Mouse (Mus musculus): ENCODE data around the gene Amn1. TPM values are rescaled to one million over a fixed set of nuclear protein-coding genes. Genes with fewer than 3 reads are reported as not detected.
A peak's percentile ranks its signal among the peaks of the same experiment; 100 is the strongest.
"Not testable (repeated sequence)": the region's sequence is repeated elsewhere in the genome, so short reads cannot be mapped to it uniquely, and the experiment has no call there.

Amn1 gene
- total and polyA plus RNA-seq, 2 experiments from 2014 or later, result 37.5 to 90.6 TPM

DNA sequence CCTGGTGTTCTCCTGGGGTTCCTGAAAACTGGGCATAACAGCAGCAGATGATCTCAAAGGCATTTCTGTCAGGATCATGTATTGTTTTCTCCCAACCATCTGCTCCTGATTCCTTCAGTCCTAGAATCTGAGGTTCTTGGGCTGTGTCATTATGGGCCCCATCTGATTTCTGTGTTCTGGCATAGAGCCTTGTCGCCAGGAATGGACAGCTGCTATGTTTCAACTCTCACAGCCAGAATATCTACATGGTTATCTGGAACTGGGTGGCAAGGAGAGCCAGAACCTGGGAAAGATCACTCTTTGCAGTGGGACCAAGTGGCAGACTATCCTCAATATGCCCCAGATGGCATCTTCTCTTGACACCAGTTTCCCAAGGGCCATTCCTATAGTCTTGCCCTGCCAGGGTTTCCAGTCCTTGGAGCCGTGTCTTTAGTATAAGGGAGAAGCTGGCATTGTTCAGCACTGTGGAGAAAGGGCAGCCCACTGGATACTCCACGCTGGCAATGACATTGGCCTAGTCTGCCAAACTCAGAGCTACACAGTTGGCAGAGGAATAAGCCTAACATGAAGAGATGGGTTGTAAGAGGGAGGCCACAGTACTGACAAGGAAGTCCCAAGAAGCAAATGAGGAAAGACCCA lies 13.5 kb downstream of the Amn1 start:
- H3K9me3 ChIP-seq (ENCODE audit: low read length), result peaks cover 7% of the 10 kb centered on the region; the same call in 1 of the 2 replicates
- DNase-seq (ENCODE audit: low spot score) (peak; percentile 32), ATAC-seq (peak; percentile 61; the same call in 1 of the 2 replicates)
- no peak overlapping the region for H3K4me2 ChIP-seq (ENCODE audit: low read depth, low read length)
- no peak overlapping the region for H3K4me3 ChIP-seq (ENCODE audit: low read length)
- TF ChIP-seq CTCF (IDR thresholded peaks at IDR 0.05; ENCODE audit: low read depth), result no peak
- no peak overlapping the region for H3K27ac ChIP-seq
- 79% methylated on average over 3 of the region's 3 CpGs for WGBS
- H3K36me3 ChIP-seq (ENCODE audit: insufficient read depth, low read length), result peaks cover 14% of the 10 kb centered on the region
- H3K9ac ChIP-seq (replicated peaks; ENCODE audit: low read length), result no peak overlapping the region
- H3K27me3 ChIP-seq (ENCODE audit: insufficient read depth, low read length), result no peaks in the 10 kb centered on the region
- H3K4me1 ChIP-seq (ENCODE audit: insufficient read depth, low read length), result no peaks in the 10 kb centered on the region

DNA sequence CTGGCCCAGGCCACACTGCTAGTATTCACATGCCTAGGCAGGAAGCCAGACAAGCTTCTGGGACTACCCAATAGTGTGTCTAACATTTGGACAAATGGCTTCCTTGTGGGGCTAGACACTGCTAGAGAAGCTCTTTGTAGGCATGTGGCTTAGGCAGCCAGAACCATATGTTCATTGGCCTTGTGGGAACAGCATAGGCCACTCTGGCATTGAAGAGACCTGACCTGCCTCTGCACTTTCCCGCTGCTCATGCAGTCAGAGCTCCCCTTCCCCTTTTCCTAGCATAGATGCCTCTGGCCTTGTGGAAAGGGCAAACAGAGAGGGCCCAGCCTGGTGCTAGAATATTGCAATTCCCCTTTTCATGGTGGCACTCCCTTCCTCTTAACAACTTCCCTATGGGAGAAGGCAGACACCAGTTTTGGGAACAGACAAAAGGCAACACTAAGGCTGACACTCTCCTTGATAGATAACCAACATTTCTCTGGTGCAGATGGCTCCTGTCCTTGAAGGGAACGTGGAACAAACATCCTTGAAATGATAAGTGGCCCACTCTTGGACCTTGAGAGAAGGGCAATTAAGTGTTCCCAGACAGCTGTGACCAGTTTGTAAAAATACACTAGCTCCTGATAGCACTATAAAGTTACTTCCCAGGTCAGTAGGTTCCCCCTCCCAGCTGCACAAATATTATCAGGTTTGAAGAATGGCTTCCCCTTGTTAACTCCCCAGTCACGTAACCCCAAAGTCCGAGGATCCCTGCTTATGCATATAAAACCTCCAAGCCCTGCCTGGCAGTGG lies 14.5 kb downstream of the Amn1 start:
- Histone ChIP-seq H3K27ac (no peak overlapping the region), H3K9me3 (ENCODE audit: low read length) (peaks cover 7% of the 10 kb centered on the region; the same call in 1 of the 2 replicates), H3K9ac (replicated peaks; ENCODE audit: low read length) (no peak overlapping the region), H3K4me2 (ENCODE audit: low read depth, low read length) (no peak overlapping the region), H3K4me3 (ENCODE audit: low read length) (no peak overlapping the region), H3K27me3 (ENCODE audit: insufficient read depth, low read length) (no peaks in the 10 kb centered on the region), H3K4me1 (ENCODE audit: insufficient read depth, low read length) (no peaks in the 10 kb centered on the region), H3K36me3 (ENCODE audit: insufficient read depth, low read length) (peaks cover 8% of the 10 kb centered on the region)
- TF ChIP-seq CTCF (IDR thresholded peaks at IDR 0.05; ENCODE audit: low read depth), result no peak
- peak; percentile 15 for DNase-seq (ENCODE audit: low spot score)
- ATAC-seq, result peak; percentile 43; the same call in 1 of the 2 replicates
- WGBS, result 77% methylated on average over 4 of the region's 4 CpGs

DNA sequence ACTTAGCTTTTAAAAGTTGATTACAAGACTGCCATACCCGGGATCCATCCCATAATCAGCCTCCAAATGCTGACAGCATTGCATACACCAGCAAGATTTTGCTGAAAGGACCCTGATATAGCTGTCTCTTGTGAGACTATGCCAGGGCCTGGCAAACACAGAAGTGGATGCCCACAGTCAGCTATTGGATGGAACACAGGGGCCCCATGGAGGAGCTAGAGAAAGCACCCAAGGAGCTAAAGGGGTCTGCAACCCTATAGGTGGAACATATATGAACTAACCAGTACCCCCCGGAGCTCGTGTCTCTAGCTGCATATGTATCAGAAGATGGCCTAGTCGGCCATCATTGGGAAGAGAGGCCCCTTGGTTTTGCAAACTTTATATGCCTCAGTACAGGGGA lies 18.5 kb downstream of the Amn1 start:
- not testable (repeated sequence) for H3K4me1 ChIP-seq (ENCODE audit: insufficient read depth, low read length); H3K4me2 ChIP-seq (ENCODE audit: low read depth, low read length); H3K27ac ChIP-seq; ATAC-seq; H3K9me3 ChIP-seq (ENCODE audit: low read length); H3K4me3 ChIP-seq (ENCODE audit: low read length); H3K27me3 ChIP-seq (ENCODE audit: insufficient read depth, low read length); DNase-seq (ENCODE audit: low spot score); H3K9ac ChIP-seq (replicated peaks; ENCODE audit: low read length)
- H3K36me3 ChIP-seq (ENCODE audit: insufficient read depth, low read length), result peaks cover 11% of the 10 kb centered on the region; the same call in 1 of the 2 replicates
- WGBS, result 96% methylated on average over 4 of the region's 4 CpGs

- WGBS, result 99% methylated on average over 2 of the region's 2 CpGs
- Histone ChIP-seq H3K4me1 (ENCODE audit: insufficient read depth, low read length) (no peaks in the 10 kb centered on the region), H3K4me2 (ENCODE audit: low read depth, low read length) (no peak overlapping the region), H3K9ac (replicated peaks; ENCODE audit: low read length) (no peak overlapping the region), H3K4me3 (ENCODE audit: low read length) (no peak overlapping the region), H3K27ac (no peak overlapping the region), H3K27me3 (ENCODE audit: insufficient read depth, low read length) (no peaks in the 10 kb centered on the region), H3K9me3 (ENCODE audit: low read length) (no peaks in the 10 kb centered on the region), H3K36me3 (ENCODE audit: insufficient read depth, low read length) (peaks cover 11% of the 10 kb centered on the region; the same call in 1 of the 2 replicates)
- DNase-seq (ENCODE audit: low spot score), result no peak
- no peak for TF ChIP-seq CTCF (IDR thresholded peaks at IDR 0.05; ENCODE audit: low read depth)
- no peak for ATAC-seq
Measured at GRCm38 (mm10) chr6:149168436-149168835, 20.1 kb downstream of the Amn1 start.

GRCm38 (mm10) chr6:149167672-149168071 lies 20.8 kb downstream of the Amn1 start:
- Histone ChIP-seq H3K4me3 (ENCODE audit: low read length) (no peak overlapping the region), H3K36me3 (ENCODE audit: insufficient read depth, low read length) (peaks cover 11% of the 10 kb centered on the region; the same call in 1 of the 2 replicates), H3K4me2 (ENCODE audit: low read depth, low read length) (no peak overlapping the region), H3K9ac (replicated peaks; ENCODE audit: low read length) (no peak overlapping the region), H3K27me3 (ENCODE audit: insufficient read depth, low read length) (no peaks in the 10 kb centered on the region), H3K27ac (no peak overlapping the region), H3K9me3 (ENCODE audit: low read length) (no peaks in the 10 kb centered on the region), H3K4me1 (ENCODE audit: insufficient read depth, low read length) (no peaks in the 10 kb centered on the region)
- DNase-seq (ENCODE audit: low spot score), result no peak
- TF ChIP-seq CTCF (IDR thresholded peaks at IDR 0.05; ENCODE audit: low read depth), result no peak
- ATAC-seq, result no peak
- WGBS, result 100% methylated on average over 1 of the region's 1 CpGs

GRCm38 (mm10) chr6:149167038-149167437 lies 21.5 kb downstream of the Amn1 start:
- WGBS, result 86% methylated on average over 3 of the region's 4 CpGs
- H3K27ac ChIP-seq; H3K4me1 ChIP-seq (ENCODE audit: insufficient read depth, low read length); H3K4me2 ChIP-seq (ENCODE audit: low read depth, low read length); H3K27me3 ChIP-seq (ENCODE audit: insufficient read depth, low read length); DNase-seq (ENCODE audit: low spot score); H3K4me3 ChIP-seq (ENCODE audit: low read length); ATAC-seq; H3K9me3 ChIP-seq (ENCODE audit: low read length); H3K9ac ChIP-seq (replicated peaks; ENCODE audit: low read length): not testable (repeated sequence)
- H3K36me3 ChIP-seq (ENCODE audit: insufficient read depth, low read length), result peaks cover 11% of the 10 kb centered on the region; the same call in 1 of the 2 replicates

Measured in hindbrain, postnatal 0 days (tissue).